Mouse (Mus musculus): ENCODE results near the gene Ccdc85b. TPM values are rescaled to one million over a fixed set of nuclear protein-coding genes. Genes with fewer than 3 reads are reported as not detected.
A peak's percentile ranks its signal among the peaks of the same experiment; 100 is the strongest.

Gene Ccdc85b
- polyA plus RNA-seq, 1 experiment from 2014 or later = 15.6 TPM

- Histone ChIP-seq H3K9me3 (replicated peaks; ENCODE audit: low read length) (no peaks in the 10 kb centered on the region), H3K4me1 (replicated peaks; ENCODE audit: insufficient read depth, low read length) (peaks cover 24% of the 10 kb centered on the region), H3K27ac (no peak overlapping the region), H3K9ac (ENCODE audit: low read depth, low read length) (no peak overlapping the region), H3K36me3 (ENCODE audit: insufficient read depth, low read length) (0 out of 2 replicates have a peak, but pooled peaks cover 6% of the 10 kb centered on the region), H3K27me3 (ENCODE audit: insufficient read depth, low read length) (no peaks in the 10 kb centered on the region), H3K4me3 (replicated peaks; ENCODE audit: low read depth, low read length) (no peak overlapping the region), H3K4me2 (ENCODE audit: low read length) (no peak overlapping the region)
- TF ChIP-seq CTCF (IDR thresholded peaks at IDR 0.05; ENCODE audit: low read depth) = no peak
- DNase-seq (ENCODE audit: low spot score) = no peak
- 87% methylated on average over 4 of the region's 4 CpGs for WGBS
- ATAC-seq (replicated peaks; ENCODE audit: low FRiP score, low read depth) = no peak
Measured at GRCm38 (mm10) chr19:5429219-5429618, 28.5 kb downstream of the Ccdc85b start.

DNA sequence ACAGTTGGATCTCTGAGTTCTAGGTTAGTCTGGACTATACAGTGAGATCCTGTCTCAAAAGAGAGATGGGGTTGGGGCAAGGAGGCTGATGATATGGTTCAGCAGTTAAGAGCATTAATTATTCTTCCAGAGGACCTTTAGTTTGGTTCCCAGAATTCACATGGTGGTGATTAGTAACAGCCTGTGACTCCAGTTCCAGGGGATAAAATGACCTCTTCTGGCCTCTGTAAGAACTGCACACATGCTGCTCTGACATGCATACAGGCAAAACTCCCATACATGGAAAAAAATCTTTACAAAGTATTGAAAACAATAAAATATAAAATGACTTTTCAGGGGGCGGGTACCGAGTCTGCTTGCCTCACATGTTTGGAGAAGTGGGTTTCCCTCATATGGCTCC lies 29.6 kb downstream of the Ccdc85b start:
- Histone ChIP-seq H3K27ac (no peak overlapping the region), H3K9ac (ENCODE audit: low read depth, low read length) (no peak overlapping the region), H3K27me3 (ENCODE audit: insufficient read depth, low read length) (no peaks in the 10 kb centered on the region), H3K9me3 (replicated peaks; ENCODE audit: low read length) (no peaks in the 10 kb centered on the region), H3K4me3 (replicated peaks; ENCODE audit: low read depth, low read length) (no peak overlapping the region), H3K4me2 (ENCODE audit: low read length) (no peak overlapping the region), H3K4me1 (replicated peaks; ENCODE audit: insufficient read depth, low read length) (peaks cover 27% of the 10 kb centered on the region), H3K36me3 (ENCODE audit: insufficient read depth, low read length) (0 out of 2 replicates have a peak, but pooled peaks cover 6% of the 10 kb centered on the region)
- WGBS = 78% methylated on average over 2 of the region's 2 CpGs
- ATAC-seq (replicated peaks; ENCODE audit: low FRiP score, low read depth) (no peak), DNase-seq (ENCODE audit: low spot score) (peak; percentile 87)
- TF ChIP-seq CTCF (IDR thresholded peaks at IDR 0.05; ENCODE audit: low read depth) = peak; percentile 68

DNA sequence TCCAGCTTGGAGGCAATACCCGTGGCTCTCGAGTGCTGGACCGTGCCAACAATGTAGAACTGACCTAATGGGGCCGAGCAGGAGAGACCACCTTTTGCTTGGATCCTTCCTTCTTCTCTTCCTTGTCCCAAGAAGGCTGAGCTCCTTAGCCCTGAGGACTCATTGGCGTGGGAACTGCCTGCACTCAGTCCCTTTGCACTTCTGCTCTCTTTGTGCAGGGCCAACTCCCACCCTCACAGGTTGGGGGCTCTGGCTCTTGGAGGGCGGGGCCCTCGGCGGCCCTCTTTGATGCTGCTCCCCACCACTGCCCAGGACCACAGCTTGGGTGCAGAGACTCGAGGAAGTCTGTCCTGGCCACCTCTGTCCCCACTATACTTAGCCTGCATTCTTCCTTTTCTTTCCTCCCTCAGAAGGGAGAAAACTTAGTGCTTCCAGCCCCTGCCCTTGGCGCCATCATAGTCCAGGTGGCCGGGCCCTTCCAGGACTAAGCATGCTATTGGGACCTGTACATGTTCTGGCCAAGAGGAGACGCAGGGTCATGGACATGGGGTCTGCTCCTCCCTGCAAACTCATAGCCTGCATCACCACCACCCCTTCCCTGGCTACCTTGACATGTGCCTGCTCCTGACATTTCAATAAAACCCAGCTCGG lies 30.9 kb downstream of the Ccdc85b start:
- no peak for ATAC-seq (replicated peaks; ENCODE audit: low FRiP score, low read depth)
- no peak for TF ChIP-seq CTCF (IDR thresholded peaks at IDR 0.05; ENCODE audit: low read depth)
- no peak overlapping the region for H3K4me3 ChIP-seq (replicated peaks; ENCODE audit: low read depth, low read length)
- peak overlapping the region; percentile 76; the same call in 1 of the 2 replicates for H3K4me2 ChIP-seq (ENCODE audit: low read length)
- WGBS = 88% methylated on average over 13 of the region's 13 CpGs
- no peaks in the 10 kb centered on the region for H3K9me3 ChIP-seq (replicated peaks; ENCODE audit: low read length)
- DNase-seq (ENCODE audit: low spot score) = no peak
- H3K27ac ChIP-seq = no peak overlapping the region
- H3K36me3 ChIP-seq (ENCODE audit: insufficient read depth, low read length) = peaks cover 12% of the 10 kb centered on the region; the same call in 1 of the 2 replicates
- peaks cover 30% of the 10 kb centered on the region for H3K4me1 ChIP-seq (replicated peaks; ENCODE audit: insufficient read depth, low read length)
- H3K27me3 ChIP-seq (ENCODE audit: insufficient read depth, low read length) = no peaks in the 10 kb centered on the region
- H3K9ac ChIP-seq (ENCODE audit: low read depth, low read length) = no peak overlapping the region

DNA sequence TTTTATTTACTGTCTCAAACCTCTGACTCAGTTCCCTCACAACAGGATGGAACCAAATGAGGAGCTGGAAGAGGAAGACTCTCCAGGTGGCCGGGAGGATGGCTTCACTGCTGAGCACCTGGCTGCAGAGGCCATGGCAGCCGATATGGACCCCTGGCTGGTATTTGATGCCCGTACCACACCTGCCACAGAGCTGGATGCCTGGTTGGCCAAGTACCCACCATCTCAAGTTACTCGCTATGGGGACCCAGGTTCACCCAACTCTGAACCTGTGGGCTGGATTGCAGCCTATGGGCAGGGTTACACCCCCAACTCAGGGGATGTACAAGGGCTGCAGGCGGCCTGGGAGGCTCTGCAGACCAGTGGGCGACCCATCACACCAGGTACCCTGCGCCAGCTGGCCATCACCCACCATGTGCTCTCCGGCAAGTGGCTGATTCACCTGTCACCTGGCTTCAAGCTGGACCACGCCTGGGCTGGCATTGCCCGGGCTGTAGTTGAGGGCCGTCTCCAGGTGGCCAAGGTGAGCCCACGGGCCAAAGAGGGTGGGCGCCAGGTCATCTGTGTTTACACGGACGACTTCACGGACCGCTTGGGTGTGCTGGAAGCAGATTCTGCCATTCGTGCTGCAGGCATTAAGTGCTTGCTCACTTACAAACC lies 31.7 kb downstream of the Ccdc85b start:
- ATAC-seq (replicated peaks; ENCODE audit: low FRiP score, low read depth) = no peak
- H3K36me3 ChIP-seq (ENCODE audit: insufficient read depth, low read length) = peaks cover 19% of the 10 kb centered on the region; the same call in 1 of the 2 replicates
- DNase-seq (ENCODE audit: low spot score) = no peak
- H3K27ac ChIP-seq = peak overlapping the region; percentile 82; the same call in 1 of the 2 replicates
- H3K4me2 ChIP-seq (ENCODE audit: low read length) = peak overlapping the region; percentile 76
- H3K4me3 ChIP-seq (replicated peaks; ENCODE audit: low read depth, low read length) = peak overlapping the region; percentile 67
- H3K9me3 ChIP-seq (replicated peaks; ENCODE audit: low read length) = no peaks in the 10 kb centered on the region
- 76% methylated on average over 18 of the region's 18 CpGs for WGBS
- H3K9ac ChIP-seq (ENCODE audit: low read depth, low read length) = peak overlapping the region; percentile 85
- TF ChIP-seq CTCF (IDR thresholded peaks at IDR 0.05; ENCODE audit: low read depth) = no peak
- H3K27me3 ChIP-seq (ENCODE audit: insufficient read depth, low read length) = no peaks in the 10 kb centered on the region
- H3K4me1 ChIP-seq (replicated peaks; ENCODE audit: insufficient read depth, low read length) = peaks cover 30% of the 10 kb centered on the region

GRCm38 (mm10) chr19:5424782-5425741 lies 32.6 kb downstream of the Ccdc85b start, which contains the start of the genes Drap1 and AI837181:
TSS of gene Drap1 (minus strand) at chr19:5424979.
TSS of gene AI837181 (plus strand) at chr19:5425144.
- under 1% methylated on average over 62 of the region's 87 CpGs for WGBS

More at GRCm38 (mm10) chr19:5424782-5425741, 32.6 kb downstream of the Ccdc85b start, which contains the start of the genes Drap1 and AI837181:
- Histone ChIP-seq H3K4me1 (replicated peaks; ENCODE audit: insufficient read depth, low read length) (peaks cover 30% of the 10 kb centered on the region), H3K9me3 (replicated peaks; ENCODE audit: low read length) (no peaks in the 10 kb centered on the region), H3K27me3 (ENCODE audit: insufficient read depth, low read length) (no peaks in the 10 kb centered on the region), H3K36me3 (ENCODE audit: insufficient read depth, low read length) (peaks cover 23% of the 10 kb centered on the region; the same call in 1 of the 2 replicates), H3K27ac (peak within 1 kb of the TSS; percentile 92), H3K4me3 (replicated peaks; ENCODE audit: low read depth, low read length) (peak within 1 kb of the TSS; percentile 67), H3K9ac (ENCODE audit: low read depth, low read length) (peak within 1 kb of the TSS; percentile 85), H3K4me2 (ENCODE audit: low read length) (peak within 1 kb of the TSS; percentile 78)
- DNase-seq (ENCODE audit: low spot score) = peak; percentile 99
- no peak for TF ChIP-seq CTCF (IDR thresholded peaks at IDR 0.05; ENCODE audit: low read depth)
- peak; percentile 85 for ATAC-seq (replicated peaks; ENCODE audit: low FRiP score, low read depth)
